1 mouse cellular context compared by ENCODE assay signal in the genomic region with DNA sequence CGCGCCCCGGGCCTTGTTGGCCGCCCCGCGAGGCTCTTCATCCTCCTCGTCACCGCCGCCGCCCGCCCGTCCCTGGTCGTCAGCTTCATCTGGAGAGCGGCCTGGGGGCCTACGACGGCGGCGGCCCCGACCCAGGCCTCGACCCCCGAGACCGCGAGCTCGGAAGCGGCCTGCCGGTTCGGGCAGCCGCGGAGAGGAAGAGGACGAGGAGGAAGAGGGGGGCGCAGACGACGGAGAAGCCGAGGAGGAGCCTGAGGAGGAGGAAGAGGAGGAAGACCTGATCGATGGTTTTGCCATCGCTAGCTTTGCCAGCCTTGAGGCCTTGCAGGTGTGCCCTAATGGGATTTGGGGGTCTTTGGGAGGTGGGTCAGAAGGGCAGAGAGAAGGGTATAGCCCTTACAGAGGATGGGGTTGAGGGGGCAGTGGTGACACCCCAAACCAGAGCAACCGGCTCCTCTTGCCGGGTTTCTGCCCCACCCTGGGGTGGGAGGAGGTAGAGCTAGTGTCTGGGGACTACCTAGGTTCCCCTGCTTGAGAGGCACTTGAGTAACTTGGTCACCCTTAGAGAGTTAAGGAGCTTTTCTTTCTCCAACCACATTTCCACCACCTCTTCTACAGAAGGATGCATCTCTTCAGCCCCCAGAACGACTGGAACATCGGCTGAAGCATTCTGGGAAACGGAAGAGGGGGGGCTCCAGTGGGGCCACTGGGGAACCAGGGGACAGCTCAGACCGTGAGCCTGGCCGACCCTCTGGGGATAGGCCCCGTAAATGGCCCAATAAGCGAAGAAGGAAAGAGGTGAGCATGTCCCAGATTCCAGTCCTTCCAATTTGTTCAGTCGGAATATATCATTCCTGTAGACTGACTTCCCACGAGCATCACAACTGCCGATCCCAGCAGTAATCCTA.
TF ChIP-seq lines count a peak whose summit lies in the region.

No protein-coding gene starts in this region.

TF ChIP-seq in MEL, 35 proteins besides CTCF, POLR2A, EP300 and RAD21:
- TF ChIP-seq NELFE (IDR thresholded peaks at IDR 0.05; ENCODE audit: low read depth, low read length): no peak
- TF ChIP-seq CHD1 (IDR thresholded peaks at IDR 0.05; ENCODE audit: low read depth, low read length): peak; percentile 66; the same call in 1 of the 2 replicates
